Mouse (Mus musculus) heart, adult 2 months (tissue): ENCODE data around the gene Cnmd. TPM values are rescaled to one million over a fixed set of nuclear protein-coding genes. Genes with fewer than 3 reads are reported as not detected.

Experiments
- DNase-seq, 2 experiments: peaks; one replicate each; pipeline ENCODE4 v3.0.0; 2021
- H3K27ac ChIP-seq: fragments of 200-600 bp; 2 replicates; pipeline ENCODE4 v1.8.1; 2022
- H3K27me3 ChIP-seq: fragments of 200-500 bp; 2 replicates; pipeline ENCODE4 v1.6.1; 2012; ENCODE audit warnings: mild to moderate bottlenecking, low read length, inconsistent platforms, mixed read lengths; ENCODE audit not compliant: control insufficient read depth, insufficient read depth
- H3K36me3 ChIP-seq: fragments of 200-500 bp; 2 replicates; pipeline ENCODE4 v1.6.1; 2012; ENCODE audit warnings: low read length, inconsistent platforms; ENCODE audit not compliant: control insufficient read depth, insufficient read depth
- H3K4me1 ChIP-seq: fragments of 200-500 bp; 2 replicates; pipeline ENCODE4 v1.6.1; 2011; ENCODE audit warnings: low read length; ENCODE audit not compliant: control insufficient read depth, insufficient read depth
- H3K4me3 ChIP-seq: fragments of 200-600 bp; 2 replicates; pipeline ENCODE4 v1.8.1; 2022
- H3K79me2 ChIP-seq: fragments of 200-500 bp; replicated peaks from 2 replicates; pipeline ENCODE4 v1.6.1; 2012; ENCODE audit warnings: mild to moderate bottlenecking, inconsistent platforms, low read length, moderate library complexity, mixed read lengths; ENCODE audit not compliant: control insufficient read depth, insufficient read depth
- H3K9ac ChIP-seq: fragments of 200-500 bp; 2 replicates; pipeline ENCODE4 v1.6.1; 2012; ENCODE audit warnings: low read depth, mild to moderate bottlenecking, control low read depth, inconsistent platforms, low read length, mixed read lengths
- CTCF ChIP-seq: fragments of 200-600 bp; IDR thresholded peaks from 2 replicates; pipeline ENCODE4 v1.8.1; 2022; ENCODE audit warnings: antibody characterized with exemption, mild to moderate bottlenecking, moderate library complexity
- EP300 ChIP-seq: fragments of 200-500 bp; IDR thresholded peaks from 2 replicates; pipeline ENCODE4 v1.6.1; 2011; ENCODE audit warnings: low read depth, low read length, control low read depth; ENCODE audit not compliant: insufficient read depth
- POLR2A ChIP-seq: fragments of 200-500 bp; IDR thresholded peaks from 2 replicates; pipeline ENCODE4 v1.6.1; 2011; ENCODE audit warnings: mild to moderate bottlenecking, low read depth, low read length, control low read depth; ENCODE audit not compliant: insufficient read depth
- WGBS: fragments of 180-500 bp; shearing (Covaris S2); methylation state at CpG from one replicate; pipeline ENCODE4 v1.1.7; 2018; 5-methylcytosine and 5-hydroxymethylcytosine counted together
- intact Hi-C: fragments of 180-260 bp; cut with DNase I; formaldehyde crosslinking; loops from one replicate; pipeline ENCODE4 v1.15.1; 2025
- polyA plus RNA-seq: library from polyadenylated mRNA; depleted of rRNA; stranded (reverse); fragments of >200 nt; gene quantifications from 2 replicates; pipeline ENCODE4 v1.2.3, GENCODE M21; 2012
- total RNA-seq, 2 experiments: library from RNA; stranded (reverse); gene quantifications; 2 replicates each; pipeline ENCODE4 v1.2.3; 2021

Cnmd gene
- total and polyA plus RNA-seq, 3 experiments = 1.5 to 3.9 (median 2.0) TPM

DNA sequence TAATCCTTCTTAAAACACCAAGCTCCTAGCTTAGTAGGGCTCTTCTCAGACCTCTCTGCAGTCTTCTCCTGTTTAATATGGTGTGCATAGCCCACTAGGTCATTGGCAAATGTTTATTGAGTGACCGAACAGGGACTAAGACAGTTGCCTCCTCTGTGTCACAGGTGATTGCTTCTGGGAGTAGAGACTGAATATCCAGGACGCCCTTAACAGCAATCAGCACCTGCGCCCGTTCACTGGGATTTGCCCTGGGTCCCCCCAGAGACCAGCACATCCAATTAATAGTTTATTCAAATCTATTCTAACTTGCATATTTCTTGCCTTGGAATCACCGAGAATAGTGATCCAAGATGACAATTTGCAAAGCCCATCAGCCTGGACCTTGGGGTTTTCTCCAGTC, 10.6 kb upstream of the Cnmd start:
- 86% methylated on average over 5 of the region's 5 CpGs for WGBS
- TF ChIP-seq CTCF = no peak
- no peak for TF ChIP-seq EP300
- no peak for TF ChIP-seq POLR2A
- no peak for DNase-seq
- no peak overlapping the region for H3K4me3 ChIP-seq
- H3K36me3 ChIP-seq = no peaks in the 10 kb centered on the region
- no peak overlapping the region for H3K27ac ChIP-seq
- peaks cover 1% of the 10 kb centered on the region; the same call in 1 of the 2 replicates for H3K4me1 ChIP-seq
- no peaks in the 10 kb centered on the region for H3K27me3 ChIP-seq
- H3K9ac ChIP-seq = no peak overlapping the region
- intact Hi-C loops = no loop called here
- no peaks in the 10 kb centered on the region for H3K79me2 ChIP-seq

- no peak for DNase-seq
- intact Hi-C loops = no loop called here
- H3K27me3 ChIP-seq = no peaks in the 10 kb centered on the region
- H3K4me1 ChIP-seq = no peaks in the 10 kb centered on the region
- H3K27ac ChIP-seq = no peak overlapping the region
- no peaks in the 10 kb centered on the region for H3K36me3 ChIP-seq
- H3K4me3 ChIP-seq = no peak overlapping the region
- WGBS = 87% methylated on average over 3 of the region's 3 CpGs
- no peak for TF ChIP-seq CTCF
- TF ChIP-seq EP300 = no peak
- no peak for TF ChIP-seq POLR2A
- H3K9ac ChIP-seq = no peak overlapping the region
- no peaks in the 10 kb centered on the region for H3K79me2 ChIP-seq
Observed at GRCm38 (mm10) chr14:79671008-79671407, 9.0 kb upstream of the Cnmd start.

DNA sequence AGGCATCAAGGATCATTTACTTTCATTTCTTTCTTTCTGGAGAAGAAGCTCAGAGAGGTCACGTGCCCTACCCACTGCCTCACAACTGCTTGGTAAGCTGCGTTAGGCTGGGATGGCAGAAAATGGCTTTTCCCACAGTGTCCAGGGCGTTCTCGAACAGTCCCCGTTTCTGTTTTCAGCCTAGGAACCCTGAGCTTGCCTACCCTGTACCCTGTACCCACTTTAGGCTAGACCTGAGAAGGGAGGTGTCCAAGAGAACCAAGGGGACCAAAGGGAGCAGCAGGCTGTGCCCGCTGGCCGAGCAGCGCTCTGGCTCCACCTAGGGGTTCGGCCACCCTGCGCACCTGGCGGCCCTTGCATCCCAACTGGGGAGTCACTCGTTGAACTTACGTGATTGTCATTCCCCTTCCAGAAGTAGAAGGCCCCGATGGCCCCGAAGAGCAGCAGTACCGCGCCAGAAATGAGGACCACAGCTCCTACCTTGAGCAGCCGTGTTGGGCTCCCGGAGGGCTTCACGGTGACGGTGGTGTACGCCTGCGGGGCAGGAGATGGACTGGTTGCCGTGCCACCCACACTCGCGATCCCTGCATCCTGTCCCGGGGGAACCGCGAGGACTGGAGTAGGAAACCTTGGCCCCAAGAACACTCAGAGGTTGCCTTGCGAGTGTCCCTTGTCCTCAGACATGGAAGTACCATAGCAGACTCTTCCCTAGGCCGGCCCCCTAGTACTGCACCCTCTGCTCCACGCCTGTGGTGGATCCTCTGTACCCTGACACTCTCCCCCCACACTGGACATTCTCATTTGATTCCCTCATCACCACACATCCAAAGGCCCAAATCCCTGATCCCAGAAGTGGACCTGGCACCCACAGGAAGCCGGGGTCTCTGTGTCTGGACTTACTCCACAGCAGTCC, 709 bp downstream of the Cnmd start:
- Histone ChIP-seq H3K4me3 (no peak overlapping the region), H3K79me2 (no peaks in the 10 kb centered on the region), H3K27ac (no peak overlapping the region), H3K27me3 (no peaks in the 10 kb centered on the region), H3K36me3 (no peaks in the 10 kb centered on the region), H3K4me1 (no peaks in the 10 kb centered on the region; the same call in 1 of the 2 replicates), H3K9ac (no peak overlapping the region)
- TF ChIP-seq CTCF (peak; percentile 89), POLR2A (no peak), EP300 (no peak)
- intact Hi-C loops = loop anchor here (2.0 kb wide), 1 partner anchor 44 kb away; no protein-coding TSS in a partner anchor
- peak; percentile 72 to 78 for DNase-seq
- WGBS = 21% methylated on average over 33 of the region's 33 CpGs

DNA sequence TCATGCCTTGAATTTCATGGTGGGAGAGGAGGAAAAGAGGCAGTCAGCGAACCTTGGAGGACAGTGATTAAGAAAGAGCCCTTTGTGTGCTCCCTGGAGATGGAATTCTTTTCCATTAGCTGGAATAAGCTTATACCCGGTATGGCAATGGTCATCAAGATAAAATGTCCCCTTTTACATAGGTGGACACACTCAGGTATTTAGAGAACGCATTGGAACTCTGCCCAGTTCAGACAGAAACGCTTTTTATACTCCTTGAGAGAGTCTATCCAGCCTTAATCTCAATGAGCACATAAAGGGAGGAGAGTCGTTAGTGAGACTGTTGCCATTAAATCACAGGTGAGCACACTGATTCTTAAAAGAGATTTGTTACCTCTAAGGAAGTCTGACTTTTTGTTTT, 1.5 kb downstream of the Cnmd start:
- Histone ChIP-seq H3K27me3 (no peaks in the 10 kb centered on the region), H3K79me2 (no peaks in the 10 kb centered on the region), H3K9ac (no peak overlapping the region), H3K4me3 (no peak overlapping the region), H3K4me1 (no peaks in the 10 kb centered on the region; the same call in 1 of the 2 replicates), H3K36me3 (no peaks in the 10 kb centered on the region), H3K27ac (no peak overlapping the region)
- TF ChIP-seq EP300 (no peak), POLR2A (no peak), CTCF (no peak)
- intact Hi-C loops = loop anchor here (2.0 kb wide), 1 partner anchor 44 kb away; no protein-coding TSS in a partner anchor
- DNase-seq = no peak
- 54% methylated on average over 5 of the region's 5 CpGs for WGBS

DNA sequence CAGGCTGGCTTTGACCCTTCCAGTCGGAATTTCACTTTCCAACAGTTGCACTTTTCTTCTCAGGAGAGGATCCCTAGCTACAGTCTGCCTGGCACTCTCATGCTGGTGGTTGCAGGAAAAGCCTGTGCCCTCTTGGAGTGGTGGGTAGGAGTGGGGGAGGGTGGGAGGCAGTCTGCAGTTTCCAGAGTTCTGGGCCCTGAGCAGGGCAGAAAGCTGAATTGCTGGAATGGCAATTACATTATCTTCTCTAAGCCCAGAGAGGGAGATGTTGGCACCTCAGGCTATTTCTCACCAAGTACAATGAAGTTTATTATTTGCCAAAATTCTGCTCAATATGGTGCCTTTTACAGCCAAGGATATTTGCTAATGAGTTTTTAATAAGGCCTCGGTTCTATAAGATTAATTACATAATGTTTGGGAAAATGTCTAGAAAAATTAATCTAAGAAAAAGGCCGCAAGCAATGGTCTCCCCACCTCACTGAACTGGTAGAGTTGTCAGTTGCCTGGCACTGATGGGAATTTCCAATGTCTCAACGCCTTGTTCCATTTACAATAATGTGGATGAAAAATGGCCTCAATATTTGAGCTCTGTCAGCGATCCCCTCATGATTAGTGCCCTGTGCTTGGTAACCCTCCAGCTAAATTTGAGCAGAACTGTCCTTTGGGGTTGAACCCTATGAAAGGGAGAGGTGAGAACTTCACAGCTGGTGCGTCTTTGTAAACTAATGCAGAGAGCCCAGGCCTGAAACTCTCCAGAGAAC, 3.0 kb downstream of the Cnmd start:
- WGBS = 88% methylated on average over 6 of the region's 6 CpGs
- Histone ChIP-seq H3K27me3 (no peaks in the 10 kb centered on the region), H3K27ac (no peak overlapping the region), H3K4me3 (no peak overlapping the region), H3K9ac (no peak overlapping the region), H3K79me2 (no peaks in the 10 kb centered on the region), H3K4me1 (no peaks in the 10 kb centered on the region; the same call in 1 of the 2 replicates), H3K36me3 (no peaks in the 10 kb centered on the region)
- DNase-seq = no peak
- TF ChIP-seq POLR2A = no peak
- no peak for TF ChIP-seq CTCF
- no peak for TF ChIP-seq EP300
- intact Hi-C loops = no loop called here
